Mouse (Mus musculus) lung, postnatal 10 days (tissue): ENCODE results near the gene Esam.

ENCODE experiments used
- DNase-seq: peaks from one replicate; pipeline ENCODE4 v3.0.0; 2021

Esam gene

DNA sequence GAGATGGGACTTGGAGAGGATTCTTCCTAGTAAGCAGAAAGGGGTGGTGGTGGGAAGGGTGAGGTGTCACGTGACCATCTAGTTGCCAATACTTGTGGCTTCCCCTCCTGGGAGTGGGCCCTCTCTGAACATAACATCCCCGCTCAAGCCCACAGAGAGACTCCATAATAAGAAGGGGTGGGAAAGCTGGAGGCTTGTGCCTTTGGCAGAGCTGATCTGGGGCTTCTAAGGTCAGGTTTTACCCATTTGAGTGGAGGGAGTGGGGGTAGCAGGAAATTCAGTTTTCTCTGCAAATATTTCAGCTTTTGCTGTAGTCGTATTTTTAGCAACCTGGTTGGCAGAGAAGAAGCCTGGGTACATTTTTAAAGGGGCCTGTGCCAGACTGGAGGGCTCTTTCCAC, 28.5 kb downstream of the Esam start:
- DNase-seq = no peak

DNA sequence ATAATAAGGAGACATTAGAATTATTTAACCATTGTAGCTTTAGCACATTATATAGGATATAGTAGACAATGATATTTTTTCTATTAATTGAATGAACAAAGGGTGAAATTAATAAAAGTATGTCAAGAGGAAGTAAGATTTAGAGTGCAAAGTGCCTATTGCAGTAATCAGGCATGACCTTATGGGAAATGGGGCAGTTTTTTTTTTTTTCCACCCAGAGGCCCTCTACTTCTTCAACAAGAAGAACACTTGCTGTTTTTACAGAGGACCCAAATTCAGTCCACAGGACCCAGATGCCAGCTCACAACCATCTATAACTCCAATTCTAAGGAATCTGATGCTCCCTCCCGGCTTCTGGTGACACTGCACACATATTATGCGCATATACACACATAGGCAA, 32.7 kb downstream of the Esam start:
- DNase-seq = no peak

DNA sequence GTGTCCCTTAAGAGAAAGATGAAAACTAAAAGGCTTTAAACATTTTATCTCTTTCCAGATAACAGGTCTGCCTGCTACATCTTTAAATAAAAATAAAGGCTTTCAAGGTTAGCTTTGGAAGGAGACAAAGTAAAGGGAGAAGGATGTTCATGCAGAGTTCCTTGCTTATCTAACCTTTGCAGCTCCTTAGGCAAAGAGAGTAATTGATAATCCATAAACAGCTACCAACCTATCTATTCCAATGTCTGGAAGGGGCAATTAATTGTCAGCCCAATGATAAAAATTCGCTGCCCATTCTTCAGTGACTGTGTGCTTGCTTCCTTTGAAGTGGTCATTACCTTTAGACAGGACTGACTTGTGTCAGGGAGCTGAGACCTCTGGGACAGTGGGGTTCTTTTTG, 35.9 kb downstream of the Esam start:
- DNase-seq = no peak

DNA sequence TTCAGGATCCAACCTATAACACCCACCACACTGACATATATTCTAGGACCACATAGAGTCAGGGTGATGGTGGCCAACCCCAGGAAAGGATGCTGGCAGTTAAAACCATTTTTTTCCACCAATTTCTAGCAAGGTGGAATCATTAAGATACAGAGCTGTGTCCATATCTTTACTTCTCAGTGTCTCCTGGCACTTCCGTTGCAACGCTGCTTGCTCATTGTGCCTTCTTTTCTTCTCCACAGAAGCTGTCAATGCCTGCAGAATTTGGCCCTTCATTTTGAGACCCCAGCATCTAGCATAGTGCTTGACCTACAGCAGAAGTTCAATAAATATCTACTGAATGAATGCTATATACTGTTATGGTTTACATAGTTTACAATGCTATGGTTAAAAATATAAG, 39.1 kb downstream of the Esam start:
- DNase-seq = no peak

DNA sequence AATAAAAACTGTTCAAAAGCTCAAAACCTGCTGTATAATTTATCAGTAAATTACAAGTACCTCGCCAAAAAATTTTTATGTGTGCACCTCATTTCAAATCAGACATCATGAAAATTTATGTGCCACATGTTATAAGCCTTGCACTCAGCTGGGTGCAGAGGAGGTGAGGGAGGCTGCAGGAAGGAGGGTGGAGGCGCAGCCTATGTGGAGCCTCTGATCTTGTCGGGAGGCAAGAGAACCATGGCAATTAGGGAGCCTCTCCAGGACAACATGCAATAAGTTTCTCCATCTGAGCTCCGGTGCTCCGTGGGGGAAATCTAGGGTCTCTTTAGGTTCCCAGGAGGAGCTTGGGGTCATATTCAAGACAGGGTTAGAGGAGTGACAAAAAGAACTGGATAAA, 39.6 kb downstream of the Esam start:
- DNase-seq = no peak

DNA sequence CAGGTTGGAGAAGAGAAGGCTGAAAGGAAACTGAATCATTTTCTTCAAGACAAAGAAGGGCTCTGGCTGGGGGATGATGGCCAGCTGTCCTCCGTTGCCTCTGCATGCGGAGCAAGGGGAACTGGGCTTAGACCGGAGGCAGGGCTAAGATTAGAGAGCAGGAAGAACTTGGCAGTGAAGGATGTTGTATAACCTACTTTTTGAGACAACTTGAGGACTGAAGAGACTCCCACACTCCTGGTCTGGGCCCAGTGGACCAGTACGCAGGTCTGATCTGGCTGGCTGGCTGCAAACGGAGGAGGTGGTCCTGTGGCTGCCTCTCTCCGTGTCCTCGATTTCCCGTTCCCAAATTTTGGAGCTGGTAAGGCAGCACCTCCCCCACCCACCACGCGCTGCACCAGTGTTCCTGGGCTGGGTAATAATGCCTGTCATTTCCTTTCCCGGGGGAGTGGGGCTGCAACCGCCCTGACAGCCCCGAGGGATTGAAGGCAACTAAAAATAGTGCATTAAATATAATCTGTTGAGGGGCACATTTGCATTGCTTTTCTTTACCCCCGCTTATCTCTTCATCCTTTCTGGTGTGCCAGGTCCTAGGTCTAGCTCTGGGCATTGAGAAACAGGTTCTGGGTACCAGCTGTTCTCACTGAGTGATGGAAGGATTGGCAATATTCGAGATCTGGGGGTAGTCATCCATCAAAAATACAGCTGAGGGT, 40.2 kb downstream of the Esam start:
- DNase-seq = peak; percentile 42

DNA sequence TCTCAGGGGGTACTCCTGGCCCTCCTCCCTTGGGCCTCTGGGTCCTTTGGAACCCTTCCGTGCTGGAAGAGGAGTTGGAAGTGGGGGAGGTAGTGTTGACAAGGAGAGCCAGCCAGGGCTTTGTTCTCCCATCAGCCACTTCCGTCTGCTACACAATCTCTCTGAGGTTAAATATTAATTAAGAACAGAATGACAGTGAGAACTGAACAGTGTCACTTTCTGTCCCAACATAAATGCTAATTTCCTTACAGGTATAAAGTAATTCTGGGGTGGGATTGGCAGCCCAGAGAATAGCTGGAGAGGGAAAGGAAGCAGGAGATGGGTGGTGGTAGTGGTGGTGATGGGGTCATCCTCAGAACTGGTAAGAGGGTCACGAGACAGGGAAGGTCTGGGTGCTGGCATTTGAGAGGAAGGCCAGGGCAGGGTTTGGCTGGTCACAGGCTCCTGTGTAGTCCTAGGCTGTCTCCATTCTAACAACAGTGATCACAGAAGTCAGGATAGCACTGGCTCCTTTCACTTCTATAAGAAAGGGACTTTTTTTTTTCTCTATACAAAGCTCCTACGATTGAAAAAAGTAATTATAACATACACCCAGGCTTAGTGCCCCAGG, 40.8 kb downstream of the Esam start:
- DNase-seq = no peak

DNA sequence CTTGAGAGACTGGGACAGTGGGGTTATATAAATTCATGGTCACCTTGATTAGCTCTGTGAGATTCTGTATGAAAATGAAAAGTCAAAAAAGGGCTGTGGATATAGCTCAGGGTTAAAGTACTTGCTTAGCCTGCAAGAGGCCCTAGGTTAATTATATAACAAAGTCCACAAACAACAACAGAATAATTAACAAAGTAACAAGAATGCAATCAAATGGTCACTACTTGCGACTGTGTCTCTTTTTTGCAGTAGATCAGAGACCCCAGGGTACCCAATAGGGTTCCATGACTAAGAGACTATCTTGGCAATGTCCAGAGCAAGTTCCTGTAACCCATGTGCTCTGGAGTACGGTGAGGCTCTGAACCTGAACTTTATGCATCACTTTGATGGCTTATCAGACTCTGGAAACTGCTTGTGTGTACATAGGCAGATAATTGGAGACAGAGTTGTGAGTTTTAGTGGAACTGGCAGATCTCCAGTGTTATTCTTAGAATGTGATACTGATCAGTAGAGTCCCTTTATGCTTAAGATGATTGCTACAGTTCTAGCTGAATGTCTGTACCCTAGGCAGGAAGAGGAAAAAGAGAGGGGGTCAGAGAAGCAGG, 41.5 kb downstream of the Esam start:
- no peak for DNase-seq

DNA sequence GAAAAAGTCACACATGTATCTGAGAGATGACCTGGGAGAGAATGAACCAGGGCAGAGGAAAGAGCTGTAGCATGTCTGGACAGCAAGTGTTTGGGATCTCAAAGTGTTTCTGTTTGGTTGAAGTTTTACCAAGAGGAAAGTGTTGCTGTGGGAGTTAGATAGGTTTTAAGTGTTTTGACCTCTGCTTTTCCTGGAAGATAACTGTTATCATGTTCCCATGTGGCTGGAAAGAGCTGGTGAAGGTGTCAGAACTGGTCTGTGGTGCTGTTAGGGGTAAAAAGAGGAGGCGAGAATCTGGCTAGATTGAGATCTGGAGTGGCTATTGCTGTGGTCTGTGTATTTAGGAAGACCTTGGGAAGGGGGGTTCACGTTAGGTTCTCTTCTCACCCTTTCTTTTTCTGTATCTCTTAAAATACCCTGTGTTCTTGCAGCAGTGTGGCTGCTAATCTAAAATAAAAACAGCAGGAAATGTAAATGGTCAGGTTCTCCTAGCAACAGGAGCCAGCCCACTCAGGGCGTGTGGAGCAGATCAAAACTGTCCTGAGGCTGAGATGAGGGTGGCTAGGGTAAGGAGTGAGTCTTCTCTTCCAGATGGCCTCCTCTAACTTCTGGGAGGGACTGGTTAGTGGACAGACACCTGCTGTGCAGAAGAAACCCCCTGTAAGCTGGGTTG, 44.5 kb downstream of the Esam start:
- DNase-seq = no peak

DNA sequence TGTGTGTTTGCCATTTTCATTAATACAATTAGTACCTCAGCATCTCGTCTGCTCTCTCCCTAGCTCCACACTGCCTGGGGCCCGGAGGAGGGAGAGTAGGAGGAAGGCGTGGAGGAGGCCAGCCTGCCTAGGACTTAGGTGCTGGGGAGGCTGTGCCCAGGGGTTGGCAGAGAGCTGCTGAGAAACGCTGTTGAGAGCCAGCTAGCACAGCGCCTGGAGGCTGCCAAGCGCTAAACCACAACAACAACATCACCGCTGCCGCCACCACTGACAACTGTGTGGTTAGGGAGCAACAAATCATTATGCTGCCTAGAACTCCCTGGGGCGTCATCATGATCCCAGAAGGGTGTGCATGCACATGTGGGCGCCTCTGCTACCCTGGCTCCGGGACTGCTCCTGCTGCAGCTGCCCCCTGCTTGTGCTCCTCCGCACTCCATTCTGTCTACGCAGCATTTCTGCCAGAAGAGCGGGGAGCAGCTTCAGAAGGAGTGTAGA, 48.6 kb downstream of the Esam start:
- DNase-seq = no peak

DNA sequence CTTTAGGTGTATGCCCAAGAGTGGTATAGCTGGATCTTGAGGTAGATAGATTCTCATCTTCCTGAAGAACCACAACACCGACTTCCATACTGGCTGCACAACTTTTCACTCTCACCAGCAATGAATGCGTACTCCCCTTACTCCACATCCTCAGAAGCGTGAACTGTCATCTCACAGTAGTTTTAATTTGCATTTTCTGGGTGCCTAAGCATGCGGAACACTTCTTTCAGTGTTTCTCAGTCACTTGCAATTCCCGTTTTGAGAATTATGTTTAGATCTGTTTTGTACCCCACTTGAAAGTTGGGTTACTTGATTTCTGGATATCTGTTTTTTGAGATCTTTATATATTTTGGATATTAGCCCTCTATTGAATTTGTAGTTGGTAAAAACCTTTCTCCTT, 55.7 kb downstream of the Esam start:
- DNase-seq = no peak

DNA sequence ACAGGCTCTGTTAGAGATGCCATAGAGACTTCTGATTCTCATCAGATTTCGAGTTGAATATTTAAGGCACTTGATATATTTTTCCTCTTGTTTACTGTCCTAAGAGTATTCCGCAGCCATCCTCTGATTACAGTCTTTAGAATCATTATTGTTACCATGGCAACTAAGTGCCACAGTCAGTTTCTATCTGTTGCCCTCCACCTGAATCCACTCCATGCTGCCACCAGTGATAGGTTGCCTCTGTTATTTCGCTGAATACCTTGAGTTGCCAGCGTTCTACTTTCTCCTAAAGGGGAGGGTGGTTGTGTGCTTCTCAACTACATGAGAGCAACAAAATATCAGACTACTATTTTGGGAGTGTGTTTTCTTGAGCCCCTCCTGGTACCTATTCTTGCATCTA, 58.8 kb downstream of the Esam start:
- no peak for DNase-seq
